Mouse (Mus musculus): ENCODE results near the gene Exoc3l2. TPM values are rescaled to one million over a fixed set of nuclear protein-coding genes. Genes with fewer than 3 reads are reported as not detected.

Exoc3l2 gene
- polyA plus RNA-seq, 2 experiments = 0.48 to 1.7 TPM

GRCm38 (mm10) chr7:19470308-19470707, 7.2 kb downstream of the Exoc3l2 start:
- DNase-seq (ENCODE audit: low read depth in 3 of 3, low spot score in 3 of 3) = no peak
- Histone ChIP-seq H3K9ac (replicated peaks) (no peak overlapping the region), H3K36me3 (replicated peaks; ENCODE audit: control insufficient read depth, insufficient read depth, low read depth) (no peaks in the 10 kb centered on the region), H3K4me3 (ENCODE audit: insufficient read depth in 1 of 2, low read depth in 2 of 2, low read length in 2 of 2) (no peak overlapping the region), H3K4me1 (replicated peaks; ENCODE audit: control insufficient read depth in 2 of 2, insufficient read depth in 2 of 2, low read length in 1 of 2) (peaks cover 0 to 7% of the 10 kb centered on the region in 2 experiments; a peak in 2 of 4 replicates), H3K27ac (no peak overlapping the region), H3K27me3 (ENCODE audit: control insufficient read depth, insufficient read depth, low read length) (peaks cover 29% of the 10 kb centered on the region), H3K4me2 (ENCODE audit: low read depth) (no peak overlapping the region), H3K9me3 (ENCODE audit: control insufficient read depth, low read length) (no peaks in the 10 kb centered on the region)
- WGBS (ENCODE audit: insufficient replicate concordance) = 57% methylated on average over 14 of the region's 14 CpGs
- ATAC-seq (ENCODE audit: insufficient read depth) = no peak
- TF ChIP-seq EP300 (IDR thresholded peaks at IDR 0.05; ENCODE audit: low read depth) (no peak), CTCF (IDR thresholded peaks at IDR 0.05; ENCODE audit: low read depth) (no peak)

- peak; percentile 45 for ATAC-seq (ENCODE audit: insufficient read depth)
- Histone ChIP-seq H3K27ac (no peak overlapping the region), H3K27me3 (ENCODE audit: control insufficient read depth, insufficient read depth, low read length) (peaks cover 29% of the 10 kb centered on the region)
Measured at GRCm38 (mm10) chr7:19472403-19472802, 9.3 kb downstream of the Exoc3l2 start.

GRCm38 (mm10) chr7:19473875-19474443, 10.8 kb downstream of the Exoc3l2 start:
- no peak overlapping the region for H3K27ac ChIP-seq
- H3K4me1 ChIP-seq (replicated peaks; ENCODE audit: control insufficient read depth in 2 of 2, insufficient read depth in 2 of 2, low read length in 1 of 2) = peaks cover 0 to 7% of the 10 kb centered on the region in 2 experiments; a peak in 2 of 4 replicates
- TF ChIP-seq EP300 (IDR thresholded peaks at IDR 0.05; ENCODE audit: low read depth) (no peak), CTCF (IDR thresholded peaks at IDR 0.05; ENCODE audit: low read depth) (no peak)
- no peaks in the 10 kb centered on the region for H3K36me3 ChIP-seq (replicated peaks; ENCODE audit: control insufficient read depth, insufficient read depth, low read depth)
- ATAC-seq (ENCODE audit: insufficient read depth) (peak; percentile 50; the same call in 1 of the 2 replicates), DNase-seq (ENCODE audit: low read depth in 3 of 3, low spot score in 3 of 3) (peak in 2 of 3 experiments; percentile 15 to 17)
- no peak overlapping the region for H3K9ac ChIP-seq (replicated peaks)
- peaks cover 29% of the 10 kb centered on the region for H3K27me3 ChIP-seq (ENCODE audit: control insufficient read depth, insufficient read depth, low read length)
- peak overlapping the region; percentile 33 to 44 for H3K4me3 ChIP-seq (ENCODE audit: insufficient read depth in 1 of 2, low read depth in 2 of 2, low read length in 2 of 2)
- H3K9me3 ChIP-seq (ENCODE audit: control insufficient read depth, low read length) = no peaks in the 10 kb centered on the region
- 3% methylated on average over 68 of the region's 89 CpGs for WGBS (ENCODE audit: insufficient replicate concordance)
- H3K4me2 ChIP-seq (ENCODE audit: low read depth) = peak overlapping the region; percentile 53

More at GRCm38 (mm10) chr7:19472403-19472802, 9.3 kb downstream of the Exoc3l2 start:
- Histone ChIP-seq H3K9ac (replicated peaks) (no peak overlapping the region), H3K4me1 (replicated peaks; ENCODE audit: control insufficient read depth in 2 of 2, insufficient read depth in 2 of 2, low read length in 1 of 2) (peaks cover 0 to 7% of the 10 kb centered on the region in 2 experiments; a peak in 2 of 4 replicates), H3K9me3 (ENCODE audit: control insufficient read depth, low read length) (no peaks in the 10 kb centered on the region), H3K4me2 (ENCODE audit: low read depth) (peak overlapping the region; percentile 28; the same call in 1 of the 2 replicates), H3K36me3 (replicated peaks; ENCODE audit: control insufficient read depth, insufficient read depth, low read depth) (no peaks in the 10 kb centered on the region), H3K4me3 (ENCODE audit: insufficient read depth in 1 of 2, low read depth in 2 of 2, low read length in 2 of 2) (no peak overlapping the region)
- WGBS (ENCODE audit: insufficient replicate concordance) = 15% methylated on average over 4 of the region's 4 CpGs
- DNase-seq (ENCODE audit: low read depth in 3 of 3, low spot score in 3 of 3) = no peak
- TF ChIP-seq CTCF (IDR thresholded peaks at IDR 0.05; ENCODE audit: low read depth) = no peak
- TF ChIP-seq EP300 (IDR thresholded peaks at IDR 0.05; ENCODE audit: low read depth) = no peak

- Histone ChIP-seq H3K36me3 (replicated peaks; ENCODE audit: control insufficient read depth, insufficient read depth, low read depth) (no peaks in the 10 kb centered on the region), H3K4me1 (replicated peaks; ENCODE audit: control insufficient read depth in 2 of 2, insufficient read depth in 2 of 2, low read length in 1 of 2) (peaks cover 0 to 3% of the 10 kb centered on the region in 2 experiments; a peak in 2 of 4 replicates), H3K4me3 (ENCODE audit: insufficient read depth in 1 of 2, low read depth in 2 of 2, low read length in 2 of 2) (no peak overlapping the region), H3K27ac (no peak overlapping the region), H3K9ac (replicated peaks) (no peak overlapping the region), H3K9me3 (ENCODE audit: control insufficient read depth, low read length) (no peaks in the 10 kb centered on the region), H3K4me2 (ENCODE audit: low read depth) (no peak overlapping the region), H3K27me3 (ENCODE audit: control insufficient read depth, insufficient read depth, low read length) (peaks cover 27% of the 10 kb centered on the region)
- DNase-seq (ENCODE audit: low read depth in 3 of 3, low spot score in 3 of 3) (no peak), ATAC-seq (ENCODE audit: insufficient read depth) (no peak)
- TF ChIP-seq CTCF (IDR thresholded peaks at IDR 0.05; ENCODE audit: low read depth) (no peak), EP300 (IDR thresholded peaks at IDR 0.05; ENCODE audit: low read depth) (no peak)
- WGBS (ENCODE audit: insufficient replicate concordance) = 30% methylated on average over 2 of the region's 2 CpGs
Measured at GRCm38 (mm10) chr7:19477084-19477483, 14.0 kb downstream of the Exoc3l2 start.

GRCm38 (mm10) chr7:19477624-19478384, 14.7 kb downstream of the Exoc3l2 start:
- 25% methylated on average over 14 of the region's 14 CpGs for WGBS (ENCODE audit: insufficient replicate concordance)
- no peak for DNase-seq (ENCODE audit: low read depth in 3 of 3, low spot score in 3 of 3)
- H3K9ac ChIP-seq (replicated peaks) = no peak overlapping the region

More at GRCm38 (mm10) chr7:19477624-19478384, 14.7 kb downstream of the Exoc3l2 start:
- no peaks in the 10 kb centered on the region for H3K36me3 ChIP-seq (replicated peaks; ENCODE audit: control insufficient read depth, insufficient read depth, low read depth)
- no peak for ATAC-seq (ENCODE audit: insufficient read depth)
- TF ChIP-seq EP300 (IDR thresholded peaks at IDR 0.05; ENCODE audit: low read depth) = no peak
- TF ChIP-seq CTCF (IDR thresholded peaks at IDR 0.05; ENCODE audit: low read depth) = 0 out of 2 replicates have a peak, but pooled peaks have one; percentile 4
- H3K9me3 ChIP-seq (ENCODE audit: control insufficient read depth, low read length) = no peaks in the 10 kb centered on the region
- no peak overlapping the region for H3K27ac ChIP-seq
- no peak overlapping the region for H3K4me3 ChIP-seq (ENCODE audit: insufficient read depth in 1 of 2, low read depth in 2 of 2, low read length in 2 of 2)
- peaks cover 23% of the 10 kb centered on the region for H3K27me3 ChIP-seq (ENCODE audit: control insufficient read depth, insufficient read depth, low read length)
- peaks cover 0 to 3% of the 10 kb centered on the region in 2 experiments; a peak in 2 of 4 replicates for H3K4me1 ChIP-seq (replicated peaks; ENCODE audit: control insufficient read depth in 2 of 2, insufficient read depth in 2 of 2, low read length in 1 of 2)
- H3K4me2 ChIP-seq (ENCODE audit: low read depth) = no peak overlapping the region

Measured in liver, embryonic 14.5 days (tissue).